Mouse (Mus musculus) heart, embryonic 16.5 days (tissue): Measurements from ENCODE around the gene Kank1. TPM values are rescaled to one million over a fixed set of nuclear protein-coding genes. Genes with fewer than 3 reads are reported as not detected.

Experiments
- ATAC-seq: fragments of 200-750 bp; cut with Nextera tagmentation; replicated peaks from 2 replicates; pipeline ENCODE4 v1.8.0; 2017; ENCODE audit warnings: moderate number of reproducible peaks; ENCODE audit not compliant: insufficient read depth, low FRiP score; ENCODE audit errors: extremely low read depth
- H3K27ac ChIP-seq: fragments of 300-500 bp; sonication (generic); 2 replicates; pipeline ENCODE4 v1.5.1; 2014; ENCODE audit warnings: mild to moderate bottlenecking, low read length, control low read depth, moderate library complexity
- H3K27me3 ChIP-seq: fragments of 300-500 bp; sonication (generic); 2 replicates; pipeline ENCODE4 v1.6.1; 2014; ENCODE audit warnings: low read length, mixed read lengths; ENCODE audit not compliant: control insufficient read depth, insufficient read depth
- H3K36me3 ChIP-seq: fragments of 300-500 bp; sonication (generic); 2 replicates; pipeline ENCODE4 v1.6.1; 2014; ENCODE audit not compliant: control insufficient read depth, insufficient read depth
- H3K4me1 ChIP-seq: fragments of 300-500 bp; sonication (generic); 2 replicates; pipeline ENCODE4 v1.6.1; 2014; ENCODE audit warnings: low read length, mixed read lengths; ENCODE audit not compliant: control insufficient read depth, insufficient read depth
- H3K4me2 ChIP-seq: fragments of 300-500 bp; sonication (generic); 2 replicates; pipeline ENCODE4 v1.6.1; 2014; ENCODE audit warnings: low read depth, mild to moderate bottlenecking, control low read depth, low read length
- H3K4me3 ChIP-seq: fragments of 300-500 bp; sonication (generic); 2 replicates; pipeline ENCODE4 v1.5.1; 2014; ENCODE audit warnings: mild to moderate bottlenecking, control low read depth, low read length
- H3K9ac ChIP-seq: fragments of 300-500 bp; sonication (generic); 2 replicates; pipeline ENCODE4 v1.6.1; 2014; ENCODE audit warnings: low read length, control low read depth
- H3K9me3 ChIP-seq: fragments of 300-500 bp; sonication (generic); replicated peaks from 2 replicates; pipeline ENCODE4 v1.6.1; 2016; ENCODE audit warnings: low read length; ENCODE audit not compliant: control insufficient read depth
- WGBS: fragments of 180-500 bp; shearing (Covaris S2); extraction: QIAGEN DNeasy Blood & Tissue Kit; methylation state at CpG from one replicate; pipeline ENCODE4 v1.1.7; 2014; 5-methylcytosine and 5-hydroxymethylcytosine counted together
- polyA plus RNA-seq: library from polyadenylated mRNA; unstranded; fragments of >200 nt; fragmentation: Nextera tagmentation; extraction: Ambion mirVana; gene quantifications from 2 replicates; pipeline ENCODE4 v1.2.1, GENCODE M21; 2015

Gene Kank1
- polyA plus RNA-seq, 1 experiment from 2014 or later = 40.9 TPM

- Histone ChIP-seq H3K27ac (no peak overlapping the region), H3K4me2 (no peak overlapping the region), H3K9ac (no peak overlapping the region), H3K4me3 (no peak overlapping the region), H3K36me3 (no peaks in the 10 kb centered on the region), H3K9me3 (peaks cover 2% of the 10 kb centered on the region; the same call in 1 of the 2 replicates), H3K27me3 (no peaks in the 10 kb centered on the region), H3K4me1 (peaks cover 5% of the 10 kb centered on the region; the same call in 1 of the 2 replicates)
- 46% methylated on average over 2 of the region's 2 CpGs for WGBS
- no peak for ATAC-seq
These were observed 16.2 kb upstream of the Kank1 start for GRCm38 (mm10) chr19:25220611-25221010.

GRCm38 (mm10) chr19:25221964-25222640, 14.7 kb upstream of the Kank1 start:
- ATAC-seq = no peak
- Histone ChIP-seq H3K27me3 (no peaks in the 10 kb centered on the region), H3K4me2 (no peak overlapping the region), H3K27ac (no peak overlapping the region), H3K4me1 (peaks cover 5% of the 10 kb centered on the region; the same call in 1 of the 2 replicates), H3K9ac (no peak overlapping the region), H3K9me3 (peaks cover 2% of the 10 kb centered on the region; the same call in 1 of the 2 replicates), H3K4me3 (no peak overlapping the region), H3K36me3 (no peaks in the 10 kb centered on the region)
- 55% methylated on average over 9 of the region's 9 CpGs for WGBS

GRCm38 (mm10) chr19:25230058-25230974, 6.5 kb upstream of the Kank1 start:
- no peak overlapping the region for H3K4me2 ChIP-seq
- 78% methylated on average over 4 of the region's 4 CpGs for WGBS
- no peak overlapping the region for H3K4me3 ChIP-seq
- no peak for ATAC-seq
- no peak overlapping the region for H3K27ac ChIP-seq
- H3K9ac ChIP-seq = no peak overlapping the region
- H3K9me3 ChIP-seq = no peaks in the 10 kb centered on the region
- H3K36me3 ChIP-seq = no peaks in the 10 kb centered on the region
- H3K4me1 ChIP-seq = peaks cover 4% of the 10 kb centered on the region
- peaks cover 4% of the 10 kb centered on the region; the same call in 1 of the 2 replicates for H3K27me3 ChIP-seq

- H3K9me3 ChIP-seq = no peaks in the 10 kb centered on the region
- no peak for ATAC-seq
- H3K4me2 ChIP-seq = no peak overlapping the region
- peaks cover 4% of the 10 kb centered on the region; the same call in 1 of the 2 replicates for H3K27me3 ChIP-seq
- no peak overlapping the region for H3K9ac ChIP-seq
- H3K36me3 ChIP-seq = no peaks in the 10 kb centered on the region
- WGBS = 76% methylated on average over 4 of the region's 4 CpGs
- H3K4me1 ChIP-seq = peaks cover 4% of the 10 kb centered on the region
- H3K27ac ChIP-seq = no peak overlapping the region
- no peak overlapping the region for H3K4me3 ChIP-seq
These were observed 5.8 kb upstream of the Kank1 start for GRCm38 (mm10) chr19:25230975-25231334.

- H3K27me3 ChIP-seq = peaks cover 4% of the 10 kb centered on the region; the same call in 1 of the 2 replicates
- no peak overlapping the region for H3K4me3 ChIP-seq
- no peak overlapping the region for H3K4me2 ChIP-seq
- peaks cover 7% of the 10 kb centered on the region for H3K4me1 ChIP-seq
- no peak overlapping the region for H3K9ac ChIP-seq
- H3K36me3 ChIP-seq = no peaks in the 10 kb centered on the region
- 62% methylated on average over 10 of the region's 10 CpGs for WGBS
- H3K27ac ChIP-seq = no peak overlapping the region
- ATAC-seq = no peak
- H3K9me3 ChIP-seq = no peaks in the 10 kb centered on the region
These were observed 4.7 kb upstream of the Kank1 start for GRCm38 (mm10) chr19:25232032-25232431.

- Histone ChIP-seq H3K4me1 (peaks cover 17% of the 10 kb centered on the region), H3K4me2 (peak overlapping the region; percentile 93), H3K36me3 (no peaks in the 10 kb centered on the region), H3K4me3 (peak overlapping the region; percentile 71), H3K27ac (peak overlapping the region; percentile 82), H3K9me3 (no peaks in the 10 kb centered on the region), H3K9ac (peak overlapping the region; percentile 64), H3K27me3 (peaks cover 4% of the 10 kb centered on the region; the same call in 1 of the 2 replicates)
- WGBS = under 1% methylated on average over 35 of the region's 35 CpGs
- ATAC-seq = peak; percentile 59
These were observed 791 bp downstream of the Kank1 start for GRCm38 (mm10) chr19:25237492-25238040.

GRCm38 (mm10) chr19:25238121-25238520, 1.3 kb downstream of the Kank1 start:
- peak overlapping the region; percentile 64 for H3K9ac ChIP-seq
- ATAC-seq = no peak

GRCm38 (mm10) chr19:25243566-25243965, 6.8 kb downstream of the Kank1 start:
- Histone ChIP-seq H3K36me3 (no peaks in the 10 kb centered on the region), H3K27ac (no peak overlapping the region), H3K4me2 (no peak overlapping the region), H3K9ac (no peak overlapping the region), H3K9me3 (no peaks in the 10 kb centered on the region), H3K27me3 (no peaks in the 10 kb centered on the region), H3K4me3 (no peak overlapping the region), H3K4me1 (peaks cover 32% of the 10 kb centered on the region)
- ATAC-seq = no peak
- WGBS = 62% methylated on average over 4 of the region's 4 CpGs

More at GRCm38 (mm10) chr19:25238121-25238520, 1.3 kb downstream of the Kank1 start:
- peaks cover 17% of the 10 kb centered on the region for H3K4me1 ChIP-seq
- H3K4me2 ChIP-seq = peak overlapping the region; percentile 93
- H3K4me3 ChIP-seq = peak overlapping the region; percentile 71
- peak overlapping the region; percentile 37; the same call in 1 of the 2 replicates for H3K27ac ChIP-seq
- H3K27me3 ChIP-seq = peaks cover 4% of the 10 kb centered on the region; the same call in 1 of the 2 replicates
- WGBS = 7% methylated on average over 13 of the region's 13 CpGs
- H3K9me3 ChIP-seq = no peaks in the 10 kb centered on the region
- no peaks in the 10 kb centered on the region for H3K36me3 ChIP-seq
